Mouse (Mus musculus): ENCODE measurements around the gene Slamf1. TPM values are rescaled to one million over a fixed set of nuclear protein-coding genes. Genes with fewer than 3 reads are reported as not detected.

Gene Slamf1
- 0.11 and 0.15 TPM in 2 replicates for polyA plus RNA-seq (2015; fragmentation: Nextera tagmentation; extraction: Ambion mirVana)

DNA sequence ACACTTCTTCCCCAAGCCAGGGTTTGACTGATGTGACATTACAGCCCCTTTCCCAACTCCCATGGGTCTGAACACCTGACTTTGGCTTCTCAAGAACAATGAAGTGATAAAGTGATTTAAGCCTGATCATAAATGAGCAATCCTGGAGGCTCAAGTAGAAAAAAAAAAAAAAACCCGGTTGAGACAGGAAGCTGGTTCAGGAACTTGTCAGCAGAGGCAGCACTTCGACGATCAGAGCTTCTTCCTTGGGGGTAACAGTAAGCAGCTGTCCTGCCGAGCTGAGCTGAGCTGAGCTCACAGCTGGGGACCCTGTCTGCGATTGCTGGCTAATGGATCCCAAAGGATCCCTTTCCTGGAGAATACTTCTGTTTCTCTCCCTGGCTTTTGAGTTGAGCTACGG, at the start of gene Slamf1:
TSS of gene Slamf1 (plus strand) at position 230 of the 400 bp plus-strand sequence.
- no peak for ATAC-seq

DNA sequence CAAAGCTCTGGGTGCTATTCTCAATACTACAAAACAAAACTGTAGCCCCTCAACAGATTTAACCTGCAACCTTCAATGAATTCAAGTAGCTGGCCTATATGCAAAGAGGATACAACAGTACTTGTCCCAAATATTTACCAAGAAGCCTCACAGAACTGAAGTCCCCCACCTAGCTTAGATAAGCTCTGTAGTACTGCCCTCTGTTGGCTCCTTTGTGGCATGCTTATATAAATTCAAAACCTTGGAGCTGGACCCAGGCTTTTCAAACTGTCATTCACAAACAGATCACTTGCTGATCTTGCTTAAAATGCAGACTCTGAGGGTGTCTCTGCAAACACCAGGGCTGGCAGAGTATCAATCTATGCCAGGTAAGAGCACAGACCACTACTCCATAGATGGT, 35.7 kb upstream of the Slamf1 start:
- Histone ChIP-seq H3K4me3 (ENCODE audit: low read length) (no peak overlapping the region), H3K9ac (ENCODE audit: low read depth, low read length) (no peak overlapping the region), H3K9me3 (ENCODE audit: control insufficient read depth, low read length) (no peaks in the 10 kb centered on the region; the same call in 1 of the 2 replicates), H3K27me3 (replicated peaks; ENCODE audit: control insufficient read depth, insufficient read depth, low read length) (no peaks in the 10 kb centered on the region), H3K36me3 (ENCODE audit: control insufficient read depth, insufficient read depth, low read length) (no peaks in the 10 kb centered on the region), H3K27ac (ENCODE audit: low read length) (no peak overlapping the region), H3K4me1 (ENCODE audit: control insufficient read depth, insufficient read depth, low read length) (no peaks in the 10 kb centered on the region), H3K4me2 (ENCODE audit: low read depth, low read length) (no peak overlapping the region)
- ATAC-seq: no peak

More for the DNA sequence above, at the start of gene Slamf1:
- Histone ChIP-seq H3K4me2 (ENCODE audit: low read depth, low read length) (no peak within 1 kb of the TSS), H3K4me1 (ENCODE audit: control insufficient read depth, insufficient read depth, low read length) (no peaks in the 10 kb centered on the region), H3K27ac (ENCODE audit: low read length) (no peak within 1 kb of the TSS), H3K9me3 (ENCODE audit: control insufficient read depth, low read length) (no peaks in the 10 kb centered on the region), H3K27me3 (replicated peaks; ENCODE audit: control insufficient read depth, insufficient read depth, low read length) (no peaks in the 10 kb centered on the region), H3K4me3 (ENCODE audit: low read length) (no peak within 1 kb of the TSS), H3K36me3 (ENCODE audit: control insufficient read depth, insufficient read depth, low read length) (no peaks in the 10 kb centered on the region), H3K9ac (ENCODE audit: low read depth, low read length) (no peak within 1 kb of the TSS)
- WGBS: 24% methylated on average over 6 of the region's 6 CpGs

DNA sequence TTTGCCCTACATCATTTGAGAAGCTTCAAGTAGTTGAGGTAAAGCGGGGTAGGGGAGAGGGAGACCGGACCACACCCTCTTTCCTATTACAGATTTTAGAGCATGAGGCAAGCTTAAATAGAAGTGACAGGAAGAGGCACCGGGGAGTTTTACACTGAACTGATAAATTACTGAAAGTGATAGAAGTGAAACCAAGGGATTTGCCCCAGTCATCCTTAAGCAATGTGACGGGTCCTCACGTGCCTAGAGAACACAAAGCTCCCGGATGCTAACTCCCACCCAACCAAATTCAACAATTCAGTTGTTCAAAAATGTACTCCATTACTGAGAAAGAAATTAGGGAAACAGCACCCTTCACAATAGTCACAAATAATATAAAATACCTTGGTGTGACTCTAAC, 32.0 kb upstream of the Slamf1 start:
- H3K27ac ChIP-seq (ENCODE audit: low read length): no peak overlapping the region
- H3K4me1 ChIP-seq (ENCODE audit: control insufficient read depth, insufficient read depth, low read length): no peaks in the 10 kb centered on the region
- H3K9ac ChIP-seq (ENCODE audit: low read depth, low read length): no peak overlapping the region
- no peak for ATAC-seq
- H3K4me2 ChIP-seq (ENCODE audit: low read depth, low read length): no peak overlapping the region
- H3K27me3 ChIP-seq (replicated peaks; ENCODE audit: control insufficient read depth, insufficient read depth, low read length): no peaks in the 10 kb centered on the region
- no peaks in the 10 kb centered on the region for H3K9me3 ChIP-seq (ENCODE audit: control insufficient read depth, low read length)
- H3K36me3 ChIP-seq (ENCODE audit: control insufficient read depth, insufficient read depth, low read length): no peaks in the 10 kb centered on the region
- H3K4me3 ChIP-seq (ENCODE audit: low read length): no peak overlapping the region
- 80% methylated on average over 6 of the region's 6 CpGs for WGBS

DNA sequence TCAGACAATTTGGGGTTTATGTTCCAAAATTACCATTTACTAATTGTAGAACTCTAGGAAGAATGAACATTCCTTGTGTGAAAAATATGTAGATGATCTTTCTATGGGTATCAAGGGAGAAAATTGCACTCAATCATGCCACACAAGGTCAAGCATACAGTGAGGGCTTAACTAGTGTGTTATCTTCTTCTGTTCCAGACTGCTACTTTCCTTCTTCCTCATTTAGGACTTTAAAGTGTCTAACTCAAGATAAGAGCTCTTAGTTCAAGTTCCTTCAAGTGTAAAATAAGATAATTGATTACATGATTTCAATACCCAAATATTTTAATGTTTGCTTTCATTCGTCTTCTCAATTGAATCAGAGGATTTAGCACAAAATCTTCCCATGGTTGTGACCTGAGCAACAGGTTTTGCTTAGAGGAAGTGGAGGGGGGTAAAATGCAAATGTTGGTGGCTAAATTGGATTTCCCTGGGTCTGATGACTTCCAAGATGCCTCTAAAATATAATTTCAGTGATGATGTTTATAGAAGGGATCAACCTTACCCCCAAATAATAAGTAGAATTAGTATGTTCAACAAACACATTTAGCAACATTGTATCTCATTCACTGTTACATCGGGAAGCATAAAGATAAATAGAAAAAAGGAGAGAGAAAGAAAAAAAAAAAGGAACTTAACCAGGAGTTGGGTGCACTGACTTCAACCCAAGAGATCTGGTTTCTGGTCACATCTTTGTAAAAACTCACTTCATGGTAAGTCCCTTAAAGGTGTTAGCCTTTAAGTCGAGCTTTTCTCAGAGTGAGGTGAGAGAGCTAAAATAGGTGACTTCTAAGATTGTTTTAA, 18.6 kb upstream of the Slamf1 start:
- Histone ChIP-seq H3K27me3 (replicated peaks; ENCODE audit: control insufficient read depth, insufficient read depth, low read length) (no peaks in the 10 kb centered on the region), H3K9me3 (ENCODE audit: control insufficient read depth, low read length) (peaks cover 4% of the 10 kb centered on the region; the same call in 1 of the 2 replicates), H3K4me1 (ENCODE audit: control insufficient read depth, insufficient read depth, low read length) (no peaks in the 10 kb centered on the region), H3K4me3 (ENCODE audit: low read length) (no peak overlapping the region), H3K27ac (ENCODE audit: low read length) (no peak overlapping the region), H3K36me3 (ENCODE audit: control insufficient read depth, insufficient read depth, low read length) (no peaks in the 10 kb centered on the region), H3K9ac (ENCODE audit: low read depth, low read length) (no peak overlapping the region), H3K4me2 (ENCODE audit: low read depth, low read length) (no peak overlapping the region)
- 85% methylated on average over 3 of the region's 3 CpGs for WGBS
- no peak for ATAC-seq

DNA sequence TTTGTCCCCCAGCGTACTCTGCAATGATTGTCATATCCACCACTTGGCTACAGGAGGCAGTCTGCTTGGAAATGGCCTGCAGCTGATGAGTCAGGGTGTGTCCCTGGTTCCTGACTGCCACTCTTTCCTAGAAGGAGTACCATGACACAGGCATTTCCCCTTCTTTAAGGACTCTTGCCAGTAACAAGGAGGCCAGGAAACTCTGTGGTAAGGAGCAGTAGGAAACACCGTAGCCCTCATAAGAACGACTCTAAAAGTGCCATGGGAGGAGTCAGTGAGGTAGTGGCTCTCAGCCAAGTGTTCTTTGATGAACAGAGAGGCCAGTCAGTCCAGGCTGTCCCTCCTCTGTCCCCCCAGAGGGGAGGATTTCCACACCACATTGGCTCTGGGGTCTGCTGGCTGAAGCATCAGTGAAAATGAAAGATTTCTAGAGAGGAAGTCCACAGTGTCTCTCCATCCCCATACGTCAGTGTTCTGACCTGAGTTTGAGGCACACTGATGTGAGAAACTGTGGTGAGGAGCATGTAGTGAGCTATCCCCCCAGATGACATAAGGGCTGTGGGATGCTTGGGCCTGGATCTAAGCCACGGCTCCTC, 5.0 kb upstream of the Slamf1 start:
- Histone ChIP-seq H3K27ac (ENCODE audit: low read length) (no peak overlapping the region), H3K36me3 (ENCODE audit: control insufficient read depth, insufficient read depth, low read length) (no peaks in the 10 kb centered on the region), H3K9ac (ENCODE audit: low read depth, low read length) (no peak overlapping the region), H3K27me3 (replicated peaks; ENCODE audit: control insufficient read depth, insufficient read depth, low read length) (no peaks in the 10 kb centered on the region), H3K4me2 (ENCODE audit: low read depth, low read length) (no peak overlapping the region), H3K4me3 (ENCODE audit: low read length) (no peak overlapping the region), H3K9me3 (ENCODE audit: control insufficient read depth, low read length) (no peaks in the 10 kb centered on the region), H3K4me1 (ENCODE audit: control insufficient read depth, insufficient read depth, low read length) (no peaks in the 10 kb centered on the region)
- ATAC-seq: no peak
- WGBS: 70% methylated on average over 5 of the region's 5 CpGs

DNA sequence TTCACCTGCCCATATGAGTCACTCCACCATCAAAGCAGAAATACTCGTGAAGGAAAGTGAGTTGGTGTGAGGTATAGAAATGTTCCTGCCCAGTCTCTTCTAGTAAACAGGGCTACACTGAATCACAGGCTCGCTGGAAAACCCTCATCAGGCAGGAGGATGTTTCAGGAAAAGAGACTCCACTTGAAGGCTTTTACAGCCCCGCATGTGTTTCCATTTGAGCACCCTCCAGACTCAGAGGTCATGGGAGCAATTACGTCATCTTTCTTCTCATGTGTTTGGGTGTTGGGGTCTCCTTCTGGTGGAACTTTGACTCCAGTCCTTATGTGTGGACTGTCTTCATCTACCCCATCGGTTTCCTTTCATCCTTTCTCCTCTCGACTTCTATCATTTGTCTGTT, 4.1 kb downstream of the Slamf1 start:
- 72% methylated on average over 6 of the region's 6 CpGs for WGBS
- ATAC-seq: no peak
- Histone ChIP-seq H3K4me2 (ENCODE audit: low read depth, low read length) (no peak overlapping the region), H3K27ac (ENCODE audit: low read length) (no peak overlapping the region), H3K4me3 (ENCODE audit: low read length) (no peak overlapping the region), H3K9me3 (ENCODE audit: control insufficient read depth, low read length) (no peaks in the 10 kb centered on the region), H3K36me3 (ENCODE audit: control insufficient read depth, insufficient read depth, low read length) (no peaks in the 10 kb centered on the region), H3K27me3 (replicated peaks; ENCODE audit: control insufficient read depth, insufficient read depth, low read length) (no peaks in the 10 kb centered on the region), H3K4me1 (ENCODE audit: control insufficient read depth, insufficient read depth, low read length) (no peaks in the 10 kb centered on the region), H3K9ac (ENCODE audit: low read depth, low read length) (no peak overlapping the region)

DNA sequence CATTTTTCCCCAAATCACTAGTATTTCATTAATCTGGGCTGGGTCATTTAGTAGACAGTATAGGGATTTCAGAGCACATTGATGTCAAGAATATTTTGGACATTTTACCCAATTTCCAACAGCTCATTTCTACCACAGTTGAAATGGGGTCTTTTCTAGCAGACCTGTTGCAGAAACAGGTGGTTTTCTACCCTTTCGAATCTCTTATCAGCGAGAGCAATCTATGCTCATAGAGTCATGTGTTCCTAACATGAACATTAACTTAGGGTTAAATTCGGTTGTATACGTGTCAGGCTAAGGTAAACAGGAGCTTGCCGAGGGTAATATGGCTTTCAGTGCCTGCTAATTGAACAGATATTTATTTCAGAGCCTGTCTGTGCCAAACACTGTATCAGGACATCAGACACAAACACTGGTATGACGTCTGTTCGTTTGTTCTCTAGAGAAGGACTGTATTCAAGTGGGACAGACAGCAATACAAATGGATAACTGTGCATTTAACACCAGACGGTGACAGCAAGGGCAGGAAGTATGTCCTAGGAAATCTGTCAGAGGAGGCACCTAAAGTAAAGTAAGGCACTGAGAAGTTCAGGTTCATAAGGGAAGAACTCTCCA, 5.3 kb downstream of the Slamf1 start:
- no peak for ATAC-seq

DNA sequence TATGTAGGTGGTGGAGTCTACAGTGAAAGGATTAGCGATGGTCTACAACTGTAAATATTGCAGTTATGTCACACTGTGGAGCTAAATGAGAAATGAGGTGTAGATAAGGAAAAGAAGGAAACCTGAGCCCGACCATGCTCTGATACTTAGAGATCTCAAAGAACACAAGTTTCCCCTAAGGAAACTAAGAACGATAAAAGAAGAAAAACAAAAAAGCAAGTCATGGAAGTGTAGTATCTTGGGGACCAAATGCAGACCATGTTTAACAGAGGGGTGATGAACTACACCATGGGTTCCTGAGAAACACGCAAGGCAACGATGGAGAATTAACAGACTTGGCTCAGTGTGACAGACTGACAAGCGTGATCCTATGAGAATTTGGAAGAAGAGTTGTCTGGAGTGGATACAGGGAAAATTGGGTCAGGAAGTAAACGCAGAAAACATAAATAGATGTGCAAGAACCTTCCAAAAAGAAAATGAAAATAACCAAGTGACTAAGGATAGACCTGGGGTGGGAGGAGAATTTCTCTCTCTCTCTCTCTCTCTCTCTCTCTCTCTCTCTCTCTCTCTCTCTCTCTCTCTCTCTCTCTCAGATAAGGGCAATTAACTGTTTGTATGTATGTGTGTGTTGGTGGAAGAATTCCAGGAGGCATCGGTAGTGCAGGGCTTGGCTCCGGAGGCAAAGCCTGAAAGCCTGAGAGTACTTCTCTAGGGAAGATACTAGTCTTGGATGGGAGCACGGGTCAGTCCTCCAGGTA, 6.5 kb downstream of the Slamf1 start:
- Histone ChIP-seq H3K27ac (ENCODE audit: low read length) (no peak overlapping the region), H3K4me3 (ENCODE audit: low read length) (no peak overlapping the region), H3K4me1 (ENCODE audit: control insufficient read depth, insufficient read depth, low read length) (no peaks in the 10 kb centered on the region), H3K4me2 (ENCODE audit: low read depth, low read length) (no peak overlapping the region), H3K9ac (ENCODE audit: low read depth, low read length) (no peak overlapping the region), H3K36me3 (ENCODE audit: control insufficient read depth, insufficient read depth, low read length) (no peaks in the 10 kb centered on the region), H3K9me3 (ENCODE audit: control insufficient read depth, low read length) (no peaks in the 10 kb centered on the region), H3K27me3 (replicated peaks; ENCODE audit: control insufficient read depth, insufficient read depth, low read length) (no peaks in the 10 kb centered on the region)
- 79% methylated on average over 10 of the region's 10 CpGs for WGBS
- ATAC-seq: no peak

More for the DNA sequence above, 5.3 kb downstream of the Slamf1 start:
- Histone ChIP-seq H3K27ac (ENCODE audit: low read length) (no peak overlapping the region), H3K36me3 (ENCODE audit: control insufficient read depth, insufficient read depth, low read length) (no peaks in the 10 kb centered on the region), H3K4me3 (ENCODE audit: low read length) (no peak overlapping the region), H3K4me1 (ENCODE audit: control insufficient read depth, insufficient read depth, low read length) (no peaks in the 10 kb centered on the region), H3K9ac (ENCODE audit: low read depth, low read length) (no peak overlapping the region), H3K4me2 (ENCODE audit: low read depth, low read length) (no peak overlapping the region), H3K9me3 (ENCODE audit: control insufficient read depth, low read length) (no peaks in the 10 kb centered on the region), H3K27me3 (replicated peaks; ENCODE audit: control insufficient read depth, insufficient read depth, low read length) (no peaks in the 10 kb centered on the region)
- 58% methylated on average over 8 of the region's 8 CpGs for WGBS

DNA sequence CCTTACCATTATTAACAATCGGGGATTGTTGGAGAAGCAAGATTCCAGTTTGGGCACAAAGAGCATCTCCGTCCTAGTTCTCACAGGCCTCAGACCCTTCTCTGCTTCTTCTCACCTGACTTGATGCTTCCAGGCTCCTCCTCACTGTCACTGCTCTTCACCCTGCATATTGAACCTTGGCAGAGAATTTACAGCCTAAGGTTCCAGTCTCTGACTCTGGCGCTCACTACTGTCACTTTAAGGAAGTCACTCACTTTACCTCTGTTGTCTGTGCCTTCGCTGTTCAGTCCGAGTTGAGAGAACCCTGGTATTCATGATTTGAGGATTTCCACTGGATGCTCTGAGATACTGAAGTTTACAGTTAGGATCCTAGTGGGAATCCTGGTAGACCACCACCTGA, 7.3 kb downstream of the Slamf1 start:
- no peak overlapping the region for H3K27ac ChIP-seq (ENCODE audit: low read length)
- WGBS: 75% methylated on average over 5 of the region's 5 CpGs
- H3K9me3 ChIP-seq (ENCODE audit: control insufficient read depth, low read length): no peaks in the 10 kb centered on the region
- no peak overlapping the region for H3K9ac ChIP-seq (ENCODE audit: low read depth, low read length)
- no peak overlapping the region for H3K4me2 ChIP-seq (ENCODE audit: low read depth, low read length)
- H3K4me3 ChIP-seq (ENCODE audit: low read length): no peak overlapping the region
- no peaks in the 10 kb centered on the region for H3K4me1 ChIP-seq (ENCODE audit: control insufficient read depth, insufficient read depth, low read length)
- H3K27me3 ChIP-seq (replicated peaks; ENCODE audit: control insufficient read depth, insufficient read depth, low read length): no peaks in the 10 kb centered on the region
- no peak for ATAC-seq
- no peaks in the 10 kb centered on the region for H3K36me3 ChIP-seq (ENCODE audit: control insufficient read depth, insufficient read depth, low read length)

Data from intestine, embryonic 16.5 days (tissue).